Mouse (Mus musculus) embryonic stem cell, embryonic (primary cell): ENCODE data around the gene Ada.

Source experiments
- CTCF ChIA-PET, 4 experiments: fragments of 300-600 bp in 2 of 4; fragments of 350-600 bp in 2 of 4; sonication (Branson Sonifier 250); formaldehyde crosslinking; loops; one replicate each; lab custom pipeline; 2022; ENCODE audit warnings: inconsistent platforms in 2 of 4; lab: Charles Lee
- POLR2A ChIA-PET, 4 experiments: fragments of 300-600 bp in 2 of 4; fragments of 350-600 bp in 2 of 4; sonication (Branson Sonifier 250); formaldehyde crosslinking; loops; one replicate each; lab custom pipeline; 2022; ENCODE audit warnings: antibody characterized with exemption in 4 of 4, inconsistent platforms in 1 of 4; lab: Charles Lee

Gene Ada

DNA sequence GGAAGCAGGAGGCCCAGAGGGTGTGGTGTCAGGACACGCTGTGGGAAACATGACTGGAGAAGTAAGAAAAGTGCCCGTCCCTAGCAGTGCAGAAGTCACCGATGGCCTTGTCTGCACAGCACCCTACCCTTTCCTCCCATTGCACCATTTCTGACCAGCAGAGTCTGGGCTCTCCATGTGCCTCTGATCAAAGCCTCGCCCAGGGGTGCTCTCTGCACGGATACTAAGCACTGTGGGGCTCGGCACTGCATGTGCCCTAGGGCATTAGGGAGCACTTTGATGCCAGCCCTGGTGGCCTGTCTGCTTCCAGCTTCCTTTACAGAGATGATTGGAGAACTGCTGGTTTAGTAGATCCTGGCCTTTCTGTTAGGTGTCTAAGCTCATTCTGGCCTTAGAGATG lies 37.2 kb downstream of the Ada start:
- CTCF ChIA-PET: interaction anchor here in 1 of 4 experiments (0.7 kb wide), 1 partner anchor 176 kb away, joined by 6 read pairs; no protein-coding TSS in a partner anchor
- POLR2A ChIA-PET: interaction anchor here in 3 of 4 experiments (0.7 to 1.2 kb wide), 3 partner anchors 9 to 746 kb away, joined by 3 to 4 read pairs (median 3); no protein-coding TSS in a partner anchor

DNA sequence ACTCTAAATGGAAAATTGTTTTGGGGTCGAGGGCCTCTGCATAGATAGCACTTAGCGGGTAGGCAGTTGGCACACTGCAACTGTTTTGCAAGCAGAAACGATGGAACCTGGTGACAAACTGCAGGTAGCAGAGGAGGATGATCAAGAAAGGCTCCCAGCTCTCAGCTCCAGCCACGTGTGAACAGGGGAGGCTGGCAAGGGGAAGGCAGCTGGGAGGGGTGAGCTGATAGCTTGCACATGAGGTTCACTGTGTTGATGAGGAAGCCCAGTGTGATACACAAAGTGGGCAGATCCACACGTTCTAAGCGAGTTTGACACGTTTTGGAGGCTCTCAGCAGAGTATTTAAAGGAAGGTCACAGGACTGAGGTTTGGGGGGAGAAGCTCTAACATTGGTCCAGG lies 37.6 kb downstream of the Ada start:
- ChIA-PET POLR2A (interaction anchor here in 2 of 4 experiments (0.7 to 1.2 kb wide), 2 partner anchors 9 to 746 kb away, joined by 3 read pairs; no protein-coding TSS in a partner anchor), CTCF (interaction anchor here in 1 of 4 experiments (0.7 kb wide), 1 partner anchor 176 kb away, joined by 6 read pairs; no protein-coding TSS in a partner anchor)

DNA sequence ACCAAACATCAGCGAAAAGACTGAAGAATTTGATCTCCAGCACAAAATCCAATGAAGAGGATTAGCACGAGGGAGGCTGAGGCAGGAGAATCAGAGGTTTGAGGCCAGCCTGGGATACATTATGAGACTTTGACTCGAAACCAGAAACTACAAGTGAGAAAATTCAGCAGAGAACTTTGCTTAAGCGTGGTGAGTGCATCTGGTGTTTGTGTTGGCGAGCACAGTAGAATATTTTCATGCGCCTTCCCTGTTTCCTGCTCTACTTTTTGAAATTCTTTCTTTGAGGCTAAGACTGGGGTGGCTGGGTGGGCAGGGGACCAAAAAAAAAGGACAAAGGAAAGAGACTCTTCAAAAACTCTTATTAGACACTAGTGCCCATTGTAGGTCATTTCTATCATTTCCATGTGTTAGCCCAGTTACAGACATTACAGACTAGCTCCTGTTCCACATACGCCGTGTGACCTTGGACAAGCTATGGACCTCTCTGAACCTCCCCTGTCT lies 38.6 kb downstream of the Ada start:
- ChIA-PET POLR2A (interaction anchor here in 1 of 4 experiments (1.4 kb wide), 1 partner anchor 19 kb away, joined by 3 read pairs; no protein-coding TSS in a partner anchor), CTCF (no interaction called here)

DNA sequence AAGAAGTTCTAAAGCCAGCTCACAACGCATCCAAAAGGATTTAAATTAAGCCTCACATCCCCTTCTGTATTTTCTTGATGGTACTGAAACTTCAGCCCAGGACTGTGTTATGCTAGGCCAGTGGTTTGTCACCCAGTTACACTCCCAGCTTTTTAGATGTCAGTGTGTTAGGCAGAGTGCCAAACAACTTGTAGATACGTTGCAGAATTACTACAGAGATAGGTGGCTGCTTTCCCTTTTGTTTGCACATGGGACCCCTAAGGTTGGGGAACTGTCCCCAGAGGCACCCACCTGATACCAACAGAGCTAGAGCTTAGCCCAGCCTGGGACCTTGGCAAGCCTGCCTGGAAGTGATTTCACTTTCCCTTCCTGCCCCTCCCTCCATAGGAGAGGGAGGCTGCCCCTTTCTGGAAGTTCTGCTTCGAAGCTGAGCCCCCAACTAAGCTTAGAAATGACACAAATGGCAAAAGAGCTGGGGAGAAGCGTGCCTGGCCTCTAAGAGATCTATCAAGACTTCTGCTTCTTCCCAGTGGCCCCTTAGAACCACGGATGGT lies 39.4 kb downstream of the Ada start:
- ChIA-PET POLR2A (interaction anchor here in 2 of 4 experiments (0.5 to 1.4 kb wide), 6 partner anchors 9 to 450 kb away, joined by 3 read pairs; no protein-coding TSS in a partner anchor), CTCF (interaction anchor here in 1 of 4 experiments (1.0 kb wide), 1 partner anchor 77 kb away, joined by 3 read pairs; no protein-coding TSS in a partner anchor)

- POLR2A ChIA-PET: interaction anchor here in 2 of 4 experiments (0.5 to 1.6 kb wide), 8 partner anchors 10 to 450 kb away, joined by 3 to 7 read pairs (median 3); no protein-coding TSS in a partner anchor
- CTCF ChIA-PET: interaction anchor here in 2 of 4 experiments (1.0 kb wide), 2 partner anchors 78 kb away, joined by 3 read pairs; no protein-coding TSS in a partner anchor
Measured at GRCm38 (mm10) chr2:163710000-163710399, 40.0 kb downstream of the Ada start.

DNA sequence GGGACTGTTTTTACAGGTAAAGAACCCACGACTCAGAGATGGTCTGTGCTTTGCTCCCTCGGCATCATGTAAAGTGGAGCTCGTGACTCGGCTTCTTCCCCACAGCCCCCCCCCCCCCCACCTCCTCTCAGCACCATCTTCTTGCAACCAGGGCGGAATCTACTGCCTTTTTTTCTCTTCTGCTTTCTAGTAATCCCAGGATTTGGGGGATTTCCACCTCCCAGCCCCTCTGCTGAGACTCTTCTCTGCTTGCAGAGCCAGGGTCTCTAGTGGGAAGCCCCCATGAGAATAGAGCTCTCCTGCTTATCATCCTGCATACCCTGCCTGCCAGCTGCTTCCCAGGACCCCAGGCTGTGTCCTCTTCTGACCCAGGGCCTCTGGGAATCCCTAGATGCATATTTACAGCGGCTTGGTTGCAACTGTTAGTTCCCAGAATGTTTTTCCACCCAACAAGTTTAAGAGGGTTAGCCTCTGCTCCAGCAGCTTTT lies 41.2 kb downstream of the Ada start:
- POLR2A ChIA-PET: interaction anchor here in 1 of 4 experiments (0.6 to 1.6 kb wide), 3 partner anchors 12 to 207 kb away, joined by 3 to 7 read pairs (median 4); no protein-coding TSS in a partner anchor

GRCm38 (mm10) chr2:163708321-163708720 lies 41.7 kb downstream of the Ada start:
- ChIA-PET POLR2A (interaction anchor here in 1 of 4 experiments (1.6 kb wide), 1 partner anchor 23 kb away, joined by 7 read pairs; no protein-coding TSS in a partner anchor), CTCF (interaction anchor here in 1 of 4 experiments (0.6 to 1.5 kb wide), 4 partner anchors 11 to 362 kb away, joined by 3 to 5 read pairs (median 4); no protein-coding TSS in a partner anchor)

More for the DNA sequence above, 41.2 kb downstream of the Ada start:
- CTCF ChIA-PET: interaction anchor here in 1 of 4 experiments (0.7 to 1.5 kb wide), 3 partner anchors 10 to 174 kb away, joined by 3 to 5 read pairs (median 4); no protein-coding TSS in a partner anchor

- CTCF ChIA-PET: interaction anchor here in 2 of 4 experiments (0.6 kb wide), 2 partner anchors 74 to 686 kb away, joined by 3 to 4 read pairs; no protein-coding TSS in a partner anchor
- POLR2A ChIA-PET: interaction anchor here in 1 of 4 experiments (0.8 kb wide), 1 partner anchor 9 kb away, joined by 3 read pairs; no protein-coding TSS in a partner anchor
Measured at GRCm38 (mm10) chr2:163703599-163704260, 46.3 kb downstream of the Ada start.

- ChIA-PET POLR2A (no interaction called here), CTCF (no interaction called here)
Measured at GRCm38 (mm10) chr2:163702921-163703320, 47.1 kb downstream of the Ada start.

GRCm38 (mm10) chr2:163702431-163702830 lies 47.6 kb downstream of the Ada start:
- ChIA-PET POLR2A (no interaction called here), CTCF (no interaction called here)

DNA sequence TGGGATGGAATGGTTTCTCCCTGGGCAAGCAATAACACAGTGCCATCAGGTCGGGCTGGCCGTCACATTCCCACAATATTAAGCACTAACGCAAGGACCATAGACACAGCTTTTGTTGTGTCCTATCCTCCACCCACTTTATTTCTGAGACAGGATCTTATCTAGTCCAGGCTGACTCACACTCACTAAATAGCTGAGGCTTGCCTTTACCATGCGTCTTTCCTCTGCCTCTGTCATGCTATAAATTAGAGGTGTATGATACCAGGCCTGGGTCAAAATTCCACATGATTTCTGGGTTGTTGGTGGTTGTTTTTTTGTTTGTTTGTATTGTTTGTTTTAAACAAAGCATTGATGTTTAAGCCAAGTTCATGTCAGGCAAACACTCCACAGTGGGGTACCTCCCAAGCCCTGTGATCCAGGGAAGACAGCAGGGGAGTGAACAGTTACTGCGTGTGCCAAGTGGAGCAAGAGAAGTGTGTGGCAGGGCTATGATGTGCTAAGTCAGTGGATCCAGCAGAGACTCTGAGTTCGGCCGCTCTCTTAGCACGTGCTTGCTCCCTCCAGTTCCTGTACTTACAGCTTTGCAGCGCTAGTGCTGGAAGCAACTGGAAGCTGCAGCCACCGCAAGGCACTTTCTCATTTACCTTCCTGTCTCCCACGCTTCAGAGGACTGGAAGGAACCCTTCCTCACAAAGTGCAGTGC lies 50.8 kb downstream of the Ada start:
- ChIA-PET CTCF (interaction anchor here in 1 of 4 experiments (0.9 to 1.1 kb wide), 2 partner anchors 100 to 227 kb away, joined by 3 read pairs; partner anchors contain the start of gene Fitm2), POLR2A (interaction anchor here in 2 of 4 experiments (1.2 to 2.5 kb wide), 6 partner anchors 9 to 53 kb away, joined by 3 to 13 read pairs (median 5); partner anchors contain the start of genes Pkig (in 1 of the 2) and Serinc3 (in 1 of the 2))

- CTCF ChIA-PET: interaction anchor here in 1 of 4 experiments (0.7 kb wide), 1 partner anchor 107 kb away, joined by 3 read pairs; no protein-coding TSS in a partner anchor
- POLR2A ChIA-PET: interaction anchor here in 2 of 4 experiments (1.3 to 2.5 kb wide), 4 partner anchors 12 to 51 kb away, joined by 5 to 13 read pairs (median 9); partner anchors contain the start of genes Pkig (in 1 of the 2) and Serinc3 (in 1 of the 2)
Measured at GRCm38 (mm10) chr2:163697764-163698480, 52.1 kb downstream of the Ada start.

DNA sequence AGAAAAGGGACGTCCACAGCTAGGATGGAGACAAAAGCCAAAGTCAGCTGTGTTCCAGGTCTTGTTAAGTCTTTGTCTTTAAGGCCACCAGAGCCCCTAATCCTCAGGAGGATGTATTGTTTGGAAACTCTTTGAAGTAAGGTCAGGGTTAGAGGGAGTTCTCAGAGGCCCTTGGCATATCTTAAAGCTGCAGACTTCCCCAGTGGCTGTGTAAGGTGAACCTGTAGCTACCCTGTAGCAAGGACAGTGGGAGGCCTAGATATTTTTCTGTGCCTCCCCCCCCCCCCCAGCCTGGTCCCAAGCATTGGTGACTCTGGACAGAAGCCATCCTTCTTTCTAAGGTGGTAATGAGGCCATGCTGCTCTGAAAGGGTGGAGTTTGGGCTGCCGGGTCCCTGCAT lies 53.3 kb downstream of the Ada start:
- POLR2A ChIA-PET: interaction anchor here in 1 of 4 experiments (2.5 kb wide), 1 partner anchor 50 kb away, joined by 13 read pairs; the partner anchor contains the start of gene Serinc3

GRCm38 (mm10) chr2:163693716-163694314 lies 56.2 kb downstream of the Ada start:
- CTCF ChIA-PET: no interaction called here
- POLR2A ChIA-PET: no interaction called here

More for the DNA sequence above, 53.3 kb downstream of the Ada start:
- CTCF ChIA-PET: no interaction called here

GRCm38 (mm10) chr2:163692873-163693612 lies 57.0 kb downstream of the Ada start:
- ChIA-PET CTCF (interaction anchor here in 1 of 4 experiments (0.6 kb wide), 1 partner anchor 162 kb away, joined by 3 read pairs; no protein-coding TSS in a partner anchor), POLR2A (interaction anchor here in 1 of 4 experiments (0.8 to 1.3 kb wide), 2 partner anchors 18 to 52 kb away, joined by 3 read pairs; no protein-coding TSS in a partner anchor)
